Mouse (Mus musculus) adrenal gland, postnatal 36 days (tissue): Measurements from ENCODE around the gene Rbm25. TPM values are rescaled to one million over a fixed set of nuclear protein-coding genes. Genes with fewer than 3 reads are reported as not detected.

ENCODE experiments used
- DNase-seq, 2 experiments: peaks; one replicate each; pipeline ENCODE4 v3.0.0; 2021; ENCODE audit warnings: mixed read lengths in 1 of 2
- total RNA-seq, 2 experiments: library from RNA; stranded (reverse); gene quantifications; 2 replicates each; pipeline ENCODE4 v1.2.3; 2021

Rbm25 gene
- total RNA-seq, 2 experiments from 2014 or later: 86.8 to 104 TPM

- DNase-seq: no peak
These were observed 19.3 kb downstream of the Rbm25 start for GRCm38 (mm10) chr12:83650346-83650745.

GRCm38 (mm10) chr12:83651414-83651813 is 20.4 kb downstream of the Rbm25 start:
- DNase-seq: no peak

- DNase-seq: no peak
These were observed 54.4 kb downstream of the Rbm25 start for GRCm38 (mm10) chr12:83685466-83685865.

GRCm38 (mm10) chr12:83686575-83687350 is 55.7 kb downstream of the Rbm25 start:
- DNase-seq: no peak

GRCm38 (mm10) chr12:83687934-83688315 is 56.9 kb downstream of the Rbm25 start, which contains the start of gene Psen1:
Psen1 (plus strand) TSS chr12:83688152.
- DNase-seq: peak; percentile 97

- DNase-seq: no peak
These were observed 57.5 kb downstream of the Rbm25 start for GRCm38 (mm10) chr12:83688316-83689086.

- DNase-seq: no peak
These were observed 58.0 kb downstream of the Rbm25 start for GRCm38 (mm10) chr12:83689087-83689432.

GRCm38 (mm10) chr12:83694011-83694410 is 63.0 kb downstream of the Rbm25 start:
- DNase-seq: no peak

- no peak for DNase-seq
These were observed 63.6 kb downstream of the Rbm25 start for GRCm38 (mm10) chr12:83694669-83695068.

- DNase-seq: no peak
These were observed 67.6 kb downstream of the Rbm25 start for GRCm38 (mm10) chr12:83698637-83699036.

GRCm38 (mm10) chr12:83701608-83702007 is 70.6 kb downstream of the Rbm25 start:
- DNase-seq: no peak

- no peak for DNase-seq
These were observed 71.8 kb downstream of the Rbm25 start for GRCm38 (mm10) chr12:83702796-83703195.

GRCm38 (mm10) chr12:83706951-83707350 is 75.9 kb downstream of the Rbm25 start:
- DNase-seq: no peak

- no peak for DNase-seq
These were observed 77.4 kb downstream of the Rbm25 start for GRCm38 (mm10) chr12:83708160-83709092.

- no peak for DNase-seq
These were observed 78.9 kb downstream of the Rbm25 start for GRCm38 (mm10) chr12:83709934-83710333.

- peak in 1 of 2 experiments; percentile 60 for DNase-seq
These were observed 82.7 kb downstream of the Rbm25 start for GRCm38 (mm10) chr12:83713749-83714148.

- peak; percentile 69 to 79 for DNase-seq
These were observed 85.6 kb downstream of the Rbm25 start for GRCm38 (mm10) chr12:83716416-83717184.

- DNase-seq: no peak
These were observed 88.4 kb downstream of the Rbm25 start for GRCm38 (mm10) chr12:83719431-83719830.

- DNase-seq: no peak
These were observed 90.2 kb downstream of the Rbm25 start for GRCm38 (mm10) chr12:83721281-83721680.

- DNase-seq: no peak
These were observed 92.0 kb downstream of the Rbm25 start for GRCm38 (mm10) chr12:83723037-83723436.

GRCm38 (mm10) chr12:83726510-83727308 is 95.7 kb downstream of the Rbm25 start:
- DNase-seq: no peak
